Mouse (Mus musculus): ENCODE data around the gene Vmn1r198. TPM values are rescaled to one million over a fixed set of nuclear protein-coding genes. Genes with fewer than 3 reads are reported as not detected.
"Not testable (repeated sequence)": the region's sequence is repeated elsewhere in the genome, so short reads cannot be mapped to it uniquely, and the experiment has no call there.

Vmn1r198 gene
- total RNA-seq (2022), result not detected

DNA sequence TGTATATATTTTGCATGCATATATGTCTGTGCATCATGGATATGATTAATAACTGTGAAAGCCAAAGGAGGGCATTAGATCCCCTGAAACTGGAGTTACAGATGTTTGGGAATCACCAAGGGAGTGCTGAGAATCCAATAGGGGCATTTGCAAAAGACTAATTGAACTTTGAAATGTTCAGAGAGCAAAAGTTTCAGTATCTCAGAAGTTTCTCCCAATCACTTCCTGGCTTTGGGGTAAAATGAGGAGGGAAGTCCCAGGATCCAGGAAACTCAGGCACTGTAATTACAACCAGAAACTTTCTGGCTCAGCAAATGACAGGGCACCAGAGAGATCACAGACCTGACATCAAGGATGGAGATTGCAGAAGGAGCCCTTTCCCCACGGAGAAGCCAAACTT, at the start of gene Vmn1r198:
Gene Vmn1r198 (plus strand): TSS at position 301 of the 400 bp plus-strand sequence.
- DNase-seq (ENCODE audit: low spot score in 2 of 2), result no peak

DNA sequence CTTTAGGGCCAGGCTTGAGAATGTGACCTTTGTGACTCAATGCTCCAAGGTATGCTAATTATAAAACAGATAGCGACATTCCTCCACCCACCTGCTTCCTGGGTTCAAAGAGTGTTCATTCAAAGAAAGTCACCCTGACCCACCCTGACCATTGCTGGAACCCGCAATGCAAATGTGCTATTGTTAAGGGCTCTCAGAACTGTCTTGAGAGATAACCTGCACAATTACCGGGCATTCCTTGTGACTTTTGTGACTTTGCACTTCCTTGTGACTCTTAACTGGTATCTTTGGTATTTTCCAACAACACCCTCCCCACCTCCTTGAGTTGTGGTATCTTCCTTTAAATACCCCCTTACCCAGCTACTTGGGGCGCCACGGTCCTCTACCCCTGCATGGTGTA, 42.1 kb upstream of the Vmn1r198 start:
- not testable (repeated sequence) for DNase-seq (ENCODE audit: low spot score in 2 of 2)

DNA sequence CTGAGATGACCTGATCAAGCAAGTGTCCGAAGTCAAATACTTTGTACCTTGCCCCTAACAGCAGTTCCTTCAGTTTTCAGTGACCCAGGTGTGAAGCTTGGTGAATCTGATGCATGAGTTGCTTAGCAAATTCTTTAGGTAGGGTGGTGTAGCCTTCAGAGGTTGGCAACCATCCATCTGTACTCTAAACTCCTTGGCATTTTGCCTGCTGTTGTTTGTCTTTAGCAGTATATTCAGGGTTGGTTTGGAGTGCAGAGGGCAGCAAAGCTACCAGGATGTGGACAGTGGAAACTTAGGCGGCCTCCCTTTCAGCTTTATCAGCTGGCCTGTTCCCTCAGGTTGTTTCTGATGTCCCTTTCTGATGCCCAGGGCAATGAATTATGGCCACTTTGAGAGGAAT, 34.8 kb upstream of the Vmn1r198 start:
- no peak for DNase-seq (ENCODE audit: low spot score in 2 of 2)

DNA sequence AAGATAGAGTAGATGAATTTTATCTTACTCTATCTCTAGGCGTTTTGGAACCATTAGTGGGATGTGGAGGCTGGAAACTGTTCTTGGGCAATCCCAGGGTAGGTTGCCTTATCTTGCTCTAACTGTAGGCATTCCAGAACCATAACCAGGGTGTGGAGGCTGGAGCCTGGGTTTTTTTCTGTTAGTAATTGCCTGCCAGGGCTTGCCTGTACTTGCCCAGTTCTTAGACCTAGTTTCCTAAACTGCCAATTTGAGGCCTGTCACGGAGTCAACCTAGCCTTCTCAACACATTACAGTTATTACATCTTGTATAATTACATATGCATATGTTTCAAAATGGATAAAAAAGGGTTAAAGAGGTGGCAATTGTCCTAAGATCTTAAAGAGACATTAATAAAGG, 32.8 kb upstream of the Vmn1r198 start:
- DNase-seq (ENCODE audit: low spot score in 2 of 2), result no peak

DNA sequence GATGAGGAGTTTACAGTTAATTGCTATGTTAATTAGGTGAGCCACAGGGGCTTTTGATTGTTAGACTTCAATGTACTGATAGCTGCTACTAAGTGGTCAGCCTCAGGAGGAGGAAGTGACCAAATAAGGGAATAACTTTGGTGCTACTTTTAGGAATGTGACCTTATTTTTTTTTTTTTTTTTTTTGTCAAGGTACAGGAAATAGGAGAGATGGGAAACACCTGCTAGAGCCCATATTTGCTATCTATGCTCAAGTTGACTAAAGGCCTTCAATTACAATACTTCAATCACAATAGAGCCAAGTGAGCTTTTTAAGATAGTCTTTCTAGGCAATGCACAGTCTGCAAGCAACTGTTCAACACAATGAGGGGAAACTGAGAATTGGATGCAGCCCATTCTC, 30.1 kb upstream of the Vmn1r198 start:
- DNase-seq (ENCODE audit: low spot score in 2 of 2), result no peak

DNA sequence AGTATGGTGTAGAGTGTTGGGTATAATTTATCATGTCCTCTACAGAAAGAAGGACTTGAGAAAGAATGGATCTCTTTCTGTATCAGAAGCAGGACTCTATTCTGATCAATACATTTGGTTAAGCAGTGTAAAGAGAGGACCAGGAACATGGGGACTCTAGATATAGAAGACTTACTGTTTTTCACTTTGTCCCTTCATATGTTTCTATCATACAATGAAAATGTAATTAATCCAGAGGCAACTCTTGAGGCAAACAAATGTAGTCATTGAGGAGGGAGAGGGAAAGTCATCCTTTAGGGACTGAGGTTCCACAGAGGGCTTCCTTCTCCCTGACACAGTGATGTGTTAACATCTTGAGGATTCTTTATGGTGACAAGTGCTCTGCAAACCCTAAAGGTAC, 25.9 kb upstream of the Vmn1r198 start, which contains the start of gene Vmn1r197:
Gene Vmn1r197 (plus strand): TSS at position 301 of the 400 bp plus-strand sequence.
- no peak for DNase-seq (ENCODE audit: low spot score in 2 of 2)

DNA sequence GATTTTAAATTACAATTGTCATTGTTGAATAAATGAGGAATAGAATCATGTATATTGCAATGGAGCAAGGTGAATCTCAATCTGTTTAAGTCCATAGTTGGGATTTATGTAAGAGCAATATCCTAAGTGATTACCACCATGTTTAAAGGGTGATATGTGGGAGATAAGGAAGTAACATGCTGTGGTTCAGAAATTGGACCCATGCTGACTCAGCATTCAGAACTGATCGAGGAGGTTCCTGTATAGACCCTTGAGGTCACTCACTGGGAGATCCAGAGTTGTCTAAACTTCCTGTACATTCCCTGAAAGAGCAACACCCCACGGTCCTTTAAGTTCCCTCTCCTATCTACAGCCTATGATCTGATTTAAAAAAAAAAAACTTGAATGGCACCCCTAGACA, 16.9 kb upstream of the Vmn1r198 start:
- DNase-seq (ENCODE audit: low spot score in 2 of 2), result no peak

DNA sequence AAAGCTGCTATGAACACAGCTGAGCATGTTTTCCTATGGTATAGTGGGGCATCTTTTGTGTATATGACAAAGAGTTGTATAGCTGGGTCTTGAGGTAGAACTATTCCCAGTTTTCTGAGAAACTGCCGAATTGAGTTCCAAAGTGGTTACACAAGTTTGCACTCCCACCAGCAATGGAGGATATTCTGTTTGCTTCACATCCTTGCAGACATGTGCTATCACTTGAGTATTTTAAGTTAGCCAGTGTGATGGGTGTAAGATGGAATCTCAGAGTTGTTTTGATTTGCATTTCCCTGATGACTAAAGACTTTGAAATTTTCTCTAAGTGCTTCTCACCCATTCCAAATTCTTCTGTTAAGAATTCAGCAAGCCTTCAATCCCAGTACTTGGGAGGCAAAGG, 14.6 kb upstream of the Vmn1r198 start:
- DNase-seq (ENCODE audit: low spot score in 2 of 2), result no peak

DNA sequence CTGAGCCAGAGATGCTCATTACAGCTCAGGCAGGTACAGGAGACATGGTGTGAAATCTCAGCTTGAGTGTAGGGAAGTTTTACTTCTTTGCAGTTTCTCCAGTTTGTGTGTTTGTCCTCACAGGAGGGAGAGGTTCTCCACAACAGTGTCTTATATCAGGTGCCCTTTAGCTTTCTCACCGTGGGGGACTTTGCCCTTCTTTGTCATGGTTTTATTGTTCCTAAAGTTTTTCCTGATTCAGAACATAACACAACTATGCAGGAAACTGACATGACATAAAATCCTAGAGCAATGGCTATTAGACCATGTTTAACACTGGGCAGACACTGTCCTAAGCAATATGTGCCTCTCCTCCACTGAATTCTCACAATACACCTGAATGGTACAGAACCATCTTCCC, 649 bp downstream of the Vmn1r198 start:
- DNase-seq (ENCODE audit: low spot score in 2 of 2), result no peak

DNA sequence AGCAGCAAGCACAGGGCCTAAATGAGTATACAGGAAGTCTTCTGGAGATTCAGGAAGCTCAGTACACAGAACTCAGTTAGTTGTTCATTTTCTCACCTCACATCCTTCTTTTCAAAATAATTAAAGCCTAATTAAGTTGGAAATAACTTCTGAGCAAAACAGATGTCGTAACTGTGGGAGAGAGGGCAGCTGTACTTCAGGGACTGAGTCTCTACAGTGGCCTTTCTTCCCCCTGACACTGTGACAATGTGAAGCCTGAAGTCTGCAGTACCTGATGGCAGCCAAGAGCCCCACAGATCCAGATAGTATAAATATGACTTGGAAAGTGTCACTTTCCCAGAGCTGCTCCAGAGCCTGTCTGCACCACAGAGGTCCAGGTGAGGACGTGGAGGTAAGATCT, 29.4 kb downstream of the Vmn1r198 start, which contains the start of gene Vmn1r199:
Gene Vmn1r199 (plus strand): TSS at position 301 of the 400 bp plus-strand sequence.
- no peak for DNase-seq (ENCODE audit: low spot score in 2 of 2)

DNA sequence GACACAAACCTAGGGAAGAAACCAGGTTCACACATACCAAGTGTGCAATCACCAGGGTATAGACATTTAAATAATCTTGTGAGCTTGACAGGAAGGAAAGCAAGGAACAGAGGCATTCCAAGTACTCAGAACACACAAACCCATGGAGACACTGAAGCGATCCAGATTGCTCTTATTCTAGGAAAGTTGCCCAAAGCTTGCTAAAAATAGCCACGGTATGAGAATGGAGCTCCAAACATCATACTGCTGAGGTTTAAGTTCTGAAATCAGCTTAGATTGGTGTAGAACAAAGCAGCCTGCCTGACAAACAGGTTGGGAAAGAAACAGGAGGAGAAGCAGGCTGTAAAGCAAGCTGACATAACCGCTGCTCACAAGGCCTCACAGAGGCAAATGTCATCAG, 31.0 kb downstream of the Vmn1r198 start:
- DNase-seq (ENCODE audit: low spot score in 2 of 2), result not testable (repeated sequence)

DNA sequence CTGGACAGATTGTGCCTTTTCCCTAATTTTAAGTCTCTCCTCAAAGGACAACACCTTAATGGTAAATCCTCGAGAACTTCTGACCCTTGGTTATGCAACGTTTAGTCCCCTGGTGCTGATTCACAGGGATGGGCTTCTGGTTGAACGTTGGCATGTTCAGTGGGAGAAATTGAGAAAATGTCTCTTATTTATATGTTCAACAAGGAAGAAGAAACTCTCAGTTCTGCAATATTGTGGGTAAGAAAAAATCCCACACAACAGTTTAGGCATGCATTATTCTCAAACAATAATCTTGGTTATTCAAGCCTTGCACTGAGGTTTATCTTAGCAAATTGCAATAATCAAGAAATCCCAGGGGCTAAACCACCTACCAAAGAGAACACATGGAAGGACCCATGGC, 33.2 kb downstream of the Vmn1r198 start:
- no peak for DNase-seq (ENCODE audit: low spot score in 2 of 2)

DNA sequence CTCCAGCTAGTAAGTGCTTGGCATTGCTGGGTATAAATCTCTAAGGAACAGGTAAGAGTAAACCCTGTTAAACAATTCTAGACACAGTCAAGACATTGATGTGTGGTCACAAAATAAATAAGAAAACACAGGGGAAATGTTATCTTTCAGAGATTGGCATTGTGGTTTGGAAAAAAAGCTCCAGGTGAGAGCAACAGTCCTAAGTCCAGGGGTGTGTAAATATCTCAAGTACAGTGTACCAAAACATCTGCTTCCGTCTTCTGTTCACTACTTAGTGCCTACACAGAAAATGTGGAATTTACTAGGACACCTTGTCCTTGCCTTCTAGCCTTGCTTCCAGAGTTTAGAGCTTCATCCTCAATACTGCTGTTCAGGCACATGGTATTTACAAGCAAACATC, 36.9 kb downstream of the Vmn1r198 start:
- no peak for DNase-seq (ENCODE audit: low spot score in 2 of 2)

DNA sequence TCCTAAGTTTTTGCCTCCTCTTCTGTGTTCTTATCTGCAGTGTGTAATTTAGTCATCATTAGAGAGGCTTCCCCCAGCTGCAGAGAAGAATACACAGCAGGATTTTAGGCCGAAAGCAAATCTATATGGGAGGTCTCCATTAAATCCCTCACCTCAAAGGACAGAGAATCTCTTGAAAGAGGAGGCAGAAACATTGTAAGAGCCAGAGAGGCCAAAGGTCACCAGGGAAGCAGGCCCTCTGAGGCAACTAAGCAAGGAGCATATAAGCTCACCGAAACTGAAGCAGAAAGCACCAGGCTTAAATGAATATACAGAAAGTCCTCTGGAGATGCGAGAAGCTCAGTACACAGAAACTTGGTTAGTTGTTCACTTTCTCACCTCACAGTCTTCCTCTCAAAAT, 39.9 kb downstream of the Vmn1r198 start, which contains the start of gene Vmn1r200:
Gene Vmn1r200 (plus strand): TSS at position 301 of the 400 bp plus-strand sequence.
- no peak for DNase-seq (ENCODE audit: low spot score in 2 of 2)

DNA sequence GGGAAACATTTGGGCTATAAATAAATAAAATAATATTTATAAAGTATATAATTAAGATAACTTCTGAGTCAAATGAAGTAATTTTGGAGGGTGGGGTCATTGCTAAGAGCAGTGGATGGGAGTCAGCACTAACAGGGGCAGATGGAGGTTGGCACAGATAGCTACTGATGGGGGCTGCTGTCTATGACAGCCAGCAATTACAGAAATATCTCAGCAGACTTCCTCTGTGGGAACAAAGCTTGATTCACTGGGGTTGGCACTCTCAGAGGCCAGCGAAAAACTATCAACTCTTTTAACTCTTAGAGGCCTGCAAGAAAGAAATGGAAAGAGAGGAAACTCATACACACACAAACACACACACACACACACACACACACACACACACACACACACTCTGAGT, 52.8 kb downstream of the Vmn1r198 start:
- DNase-seq (ENCODE audit: low spot score in 2 of 2), result no peak

Other genes with a start within 250 kb of the Vmn1r198 start
- not detected for gene Vmn1r189, start 244.5 kb upstream of the Vmn1r198 start, total RNA-seq (2022)
- gene Vmn1r191, start 166.4 kb upstream of the Vmn1r198 start, total RNA-seq (2022), result not detected
- not detected for gene Vmn1r192, start 159.2 kb upstream of the Vmn1r198 start, total RNA-seq (2022)
- gene Vmn1r193, start 127.2 kb upstream of the Vmn1r198 start, total RNA-seq (2022), result not detected
- gene Vmn1r194, start 106.1 kb upstream of the Vmn1r198 start, total RNA-seq (2022), result not detected
- not detected for gene Vmn1r195, start 79.8 kb upstream of the Vmn1r198 start, total RNA-seq (2022)
- gene Vmn1r196, start 60.4 kb upstream of the Vmn1r198 start, total RNA-seq (2022), result not detected
- gene Vmn1r197, start 25.8 kb upstream of the Vmn1r198 start, total RNA-seq (2022), result not detected
- not detected for gene Vmn1r199, start 29.5 kb downstream of the Vmn1r198 start, total RNA-seq (2022)
- gene Vmn1r200, start 40.0 kb downstream of the Vmn1r198 start, total RNA-seq (2022), result not detected
- not detected for gene Vmn1r201, start 121.6 kb downstream of the Vmn1r198 start, total RNA-seq (2022)
- not detected for gene Vmn1r202, start 155.0 kb downstream of the Vmn1r198 start, total RNA-seq (2022)
- not detected for gene Vmn1r203, start 167.8 kb downstream of the Vmn1r198 start, total RNA-seq (2022)
- not detected for gene Vmn1r204, start 202.8 kb downstream of the Vmn1r198 start, total RNA-seq (2022)
- not detected for gene Vmn1r205, start 242.6 kb downstream of the Vmn1r198 start, total RNA-seq (2022)

All from gastrocnemius, adult 8-10 months (tissue).